Mouse (Mus musculus): ENCODE data around the gene Zfp626. TPM values are rescaled to one million over a fixed set of nuclear protein-coding genes. Genes with fewer than 3 reads are reported as not detected.

The Zfp626 gene
- polyA plus RNA-seq, 1 experiment from 2014 or later: 2.2 TPM

Other genes starting within 250 kb of the Zfp626 start
- 73.3 and 78.8 TPM in 2 replicates for gene Akt2, start 215.6 kb upstream of the Zfp626 start, polyA plus RNA-seq (2016; fragmentation: Nextera tagmentation; extraction: Ambion mirVana)
- gene Ttc9b, start 153.3 kb upstream of the Zfp626 start, polyA plus RNA-seq (2016; fragmentation: Nextera tagmentation; extraction: Ambion mirVana): 2.8 and 3.7 TPM in 2 replicates
- 7.9 and 8.3 TPM in 2 replicates for gene Map3k10, start 132.6 kb upstream of the Zfp626 start, polyA plus RNA-seq (2016; fragmentation: Nextera tagmentation; extraction: Ambion mirVana)
- gene Zfp607b, start 117.9 kb upstream of the Zfp626 start, polyA plus RNA-seq (2016; fragmentation: Nextera tagmentation; extraction: Ambion mirVana): 6.7 and 7.6 TPM in 2 replicates
- gene Zfp60, start 75.8 kb upstream of the Zfp626 start, polyA plus RNA-seq (2016; fragmentation: Nextera tagmentation; extraction: Ambion mirVana): 70.8 and 76.5 TPM in 2 replicates
- gene Zfp59, start 31.4 kb downstream of the Zfp626 start, polyA plus RNA-seq (2016; fragmentation: Nextera tagmentation; extraction: Ambion mirVana): 9.7 and 11.6 TPM in 2 replicates
- 4.7 and 5.0 TPM in 2 replicates for gene Zfp607a, start 50.3 kb downstream of the Zfp626 start, polyA plus RNA-seq (2016; fragmentation: Nextera tagmentation; extraction: Ambion mirVana)
- gene Zfp974, start 122.3 kb downstream of the Zfp626 start, polyA plus RNA-seq (2016; fragmentation: Nextera tagmentation; extraction: Ambion mirVana): 10.6 and 12.0 TPM in 2 replicates
- gene Zfp780b, start 172.0 kb downstream of the Zfp626 start, polyA plus RNA-seq (2016; fragmentation: Nextera tagmentation; extraction: Ambion mirVana): 21.3 and 23.1 TPM in 2 replicates
- 9.8 and 10.3 TPM in 2 replicates for gene Zfp850, start 206.9 kb downstream of the Zfp626 start, polyA plus RNA-seq (2016; fragmentation: Nextera tagmentation; extraction: Ambion mirVana)
- gene Psmc4, start 242.9 kb downstream of the Zfp626 start, polyA plus RNA-seq (2016; fragmentation: Nextera tagmentation; extraction: Ambion mirVana): 445 and 464 TPM in 2 replicates

Measured in forebrain, embryonic 10.5 days (tissue).